ENCODE assay signal across 8 mouse cellular contexts in genomic region chr1:38985308-38985707, GRCm38 (mm10). TPM values are rescaled to one million over a fixed set of nuclear protein-coding genes. Genes with fewer than 3 reads are reported as not detected.
DNase-seq lines count a peak whose midpoint lies in the region; ATAC-seq and TF ChIP-seq lines count a peak whose summit lies in the region.

TSS of gene Pdcl3 (plus strand) at chr1:38985608.

- peaks cover 9% of the 10 kb centered on the region for H3K4me1 ChIP-seq in spleen, adult 2 months (ENCODE audit: control insufficient read depth, insufficient read depth, insufficient read length)
- H3K4me1 ChIP-seq in forebrain, embryonic 10.5 days = peaks cover 23% of the 10 kb centered on the region
- H3K4me1 ChIP-seq in limb, embryonic 11.5 days (ENCODE audit: control insufficient read depth, insufficient read depth, low read length) = peaks cover 7% of the 10 kb centered on the region

- H3K9me3 ChIP-seq in forebrain, embryonic 10.5 days = no peaks in the 10 kb centered on the region
- H3K9me3 ChIP-seq in limb, embryonic 11.5 days (ENCODE audit: control insufficient read depth, low read length) = no peaks in the 10 kb centered on the region

- TF ChIP-seq POLR2A in spleen, adult 2 months (IDR thresholded peaks at IDR 0.05; ENCODE audit: low read depth, low read length) = no peak

- WGBS in spleen, adult 2 months = 82% methylated on average over 3 of the region's 3 CpGs
- WGBS in forebrain, embryonic 10.5 days = 83% methylated on average over 3 of the region's 3 CpGs
- WGBS in limb, embryonic 11.5 days = 86% methylated on average over 3 of the region's 3 CpGs

- H3K36me3 ChIP-seq in spleen, adult 2 months (ENCODE audit: control insufficient read depth, insufficient read depth, low read length) = no peaks in the 10 kb centered on the region
- peaks cover 4% of the 10 kb centered on the region for H3K36me3 ChIP-seq in forebrain, embryonic 10.5 days (replicated peaks)
- no peaks in the 10 kb centered on the region for H3K36me3 ChIP-seq in limb, embryonic 11.5 days (ENCODE audit: control insufficient read depth, insufficient read depth, low read length)

- no peak for ATAC-seq in limb, embryonic 11.5 days (ENCODE audit: insufficient number of reproducible peaks, low FRiP score, low TSS enrichment, low read depth)
- ATAC-seq in neutrophil, adult 5-6 weeks (ENCODE audit: extremely low read depth, insufficient number of reproducible peaks, low FRiP score, poor library complexity, severe bottlenecking) = no peak

- no peaks in the 10 kb centered on the region for H3K27me3 ChIP-seq in spleen, adult 2 months (ENCODE audit: control insufficient read depth, insufficient read depth, low read length)
- no peaks in the 10 kb centered on the region for H3K27me3 ChIP-seq in forebrain, embryonic 10.5 days (ENCODE audit: poor library complexity, severe bottlenecking)
- no peaks in the 10 kb centered on the region for H3K27me3 ChIP-seq in limb, embryonic 11.5 days (ENCODE audit: control insufficient read depth, insufficient read depth, low read length)

- no peak for DNase-seq in spleen, adult 2 months (ENCODE audit: low read depth in 1 of 2, low spot score in 2 of 2)
- DNase-seq in spleen, postnatal 36 days (ENCODE audit: low spot score in 2 of 2) = no peak
- DNase-seq in forebrain, embryonic 10.5 days (ENCODE audit: extremely low spot score, low spot score) = no peak
- no peak for DNase-seq in heart, postnatal 14 days
- DNase-seq in limb, embryonic 11.5 days (ENCODE audit: low spot score) = no peak
- no peak for DNase-seq in cerebellum, adult 11 months
- no peak for DNase-seq in embryo, embryonic 10.5 days (ENCODE audit: low spot score)

- intact Hi-C loops in heart, postnatal 14 days (cut with DNase I) = no loop called here

- H3K4me2 ChIP-seq in limb, embryonic 11.5 days (ENCODE audit: low read depth, severe bottlenecking) = no peak within 1 kb of the TSS

- H3K4me3 ChIP-seq in spleen, adult 2 months (ENCODE audit: extremely low read depth, insufficient read depth, insufficient read length) = no peak within 1 kb of the TSS
- no peak within 1 kb of the TSS for H3K4me3 ChIP-seq in forebrain, embryonic 10.5 days
- H3K4me3 ChIP-seq in limb, embryonic 11.5 days (ENCODE audit: low read depth, low read length) = no peak within 1 kb of the TSS

- no peak within 1 kb of the TSS for H3K9ac ChIP-seq in limb, embryonic 11.5 days (ENCODE audit: low read length)

- TF ChIP-seq CTCF in spleen, adult 2 months (IDR thresholded peaks at IDR 0.05; ENCODE audit: extremely low read depth, insufficient read depth, insufficient read length, insufficient replicate concordance) = no peak

- no peak within 1 kb of the TSS for H3K27ac ChIP-seq in spleen, adult 2 months (ENCODE audit: insufficient read depth, low read length)
- H3K27ac ChIP-seq in forebrain, embryonic 10.5 days = no peak within 1 kb of the TSS
- no peak within 1 kb of the TSS for H3K27ac ChIP-seq in limb, embryonic 11.5 days (replicated peaks; ENCODE audit: low read depth, low read length)

RNA-seq across cellular contexts. Expression of gene Pdcl3, which starts in this region (rescaled TPM):
- 11.3 and 11.4 TPM in 2 replicates for polyA plus RNA-seq in spleen, adult 2 months (2012; rRNA removed)
- polyA plus RNA-seq in forebrain, embryonic 10.5 days (2016; fragmentation: Nextera tagmentation; extraction: Ambion mirVana) = 161 TPM in 2 replicates
- total RNA-seq in heart, postnatal 14 days (2021) = 10 to 100 TPM; 60.0 to 74.5 TPM
- polyA plus RNA-seq in limb, embryonic 11.5 days (2014; fragmentation: Nextera tagmentation; extraction: Ambion mirVana) = 148 and 149 TPM in 2 replicates
- 39.8 and 45.5 TPM in 2 replicates for total RNA-seq in neutrophil, adult 5-6 weeks (2017)

Comparison
In these comparisons a context has a peak if more than half of its experiments do, and no peak if none do; other contexts are left out.
1. RNA of gene Pdcl3 (polyA plus RNA-seq): 161 TPM in forebrain, embryonic 10.5 days and 148 to 149 TPM in limb, embryonic 11.5 days; 11.3 to 11.4 TPM in spleen, adult 2 months; every median in the first group is over 10 times any median in the second.